Mouse (Mus musculus) heart, embryonic 12.5 days (tissue): ENCODE results near the gene Pkd2l1. TPM values are rescaled to one million over a fixed set of nuclear protein-coding genes. Genes with fewer than 3 reads are reported as not detected.

Experiments
- ATAC-seq: fragments of 200-750 bp; cut with Nextera tagmentation; 2 replicates; pipeline ENCODE4 v1.8.0; 2017; ENCODE audit warnings: moderate TSS enrichment, moderate library complexity; ENCODE audit not compliant: insufficient number of reproducible peaks, low FRiP score
- H3K27ac ChIP-seq: fragments of 300-500 bp; sonication (generic); 2 replicates; pipeline ENCODE4 v1.5.1; 2016; ENCODE audit warnings: mild to moderate bottlenecking, moderate library complexity; ENCODE audit not compliant: poor library complexity, severe bottlenecking
- H3K27me3 ChIP-seq: fragments of 300-500 bp; sonication (generic); replicated peaks from 2 replicates; pipeline ENCODE4 v1.6.1; 2016; ENCODE audit warnings: mild to moderate bottlenecking, moderate library complexity
- H3K36me3 ChIP-seq: fragments of 300-500 bp; sonication (generic); 2 replicates; pipeline ENCODE4 v1.6.1; 2016; ENCODE audit warnings: mild to moderate bottlenecking, moderate library complexity
- H3K4me1 ChIP-seq: fragments of 300-500 bp; sonication (generic); replicated peaks from 2 replicates; pipeline ENCODE4 v1.6.1; 2016; ENCODE audit warnings: mild to moderate bottlenecking
- H3K4me2 ChIP-seq: fragments of 300-500 bp; sonication (generic); 2 replicates; pipeline ENCODE4 v1.6.1; 2016; ENCODE audit warnings: mild to moderate bottlenecking, moderate library complexity
- H3K4me3 ChIP-seq: fragments of 300-500 bp; sonication (generic); 2 replicates; pipeline ENCODE4 v1.5.1; 2016; ENCODE audit warnings: mild to moderate bottlenecking
- H3K9ac ChIP-seq: fragments of 300-500 bp; sonication (generic); 2 replicates; pipeline ENCODE4 v1.6.1; 2016; ENCODE audit warnings: mild to moderate bottlenecking, moderate library complexity
- H3K9me3 ChIP-seq: fragments of 300-500 bp; sonication (generic); replicated peaks from 2 replicates; pipeline ENCODE4 v1.6.1; 2016; ENCODE audit warnings: mild to moderate bottlenecking, moderate library complexity
- WGBS: fragments of 180-500 bp; shearing (Covaris S2); methylation state at CpG from one replicate; pipeline ENCODE4 v1.1.7; 2016; 5-methylcytosine and 5-hydroxymethylcytosine counted together
- polyA plus RNA-seq: library from polyadenylated mRNA; unstranded; fragments of >200 nt; fragmentation: Nextera tagmentation; extraction: Ambion mirVana; gene quantifications from 2 replicates; pipeline ENCODE4 v1.2.1, GENCODE M21; 2016

Pkd2l1 gene
- polyA plus RNA-seq, 1 experiment from 2014 or later: not detected

DNA sequence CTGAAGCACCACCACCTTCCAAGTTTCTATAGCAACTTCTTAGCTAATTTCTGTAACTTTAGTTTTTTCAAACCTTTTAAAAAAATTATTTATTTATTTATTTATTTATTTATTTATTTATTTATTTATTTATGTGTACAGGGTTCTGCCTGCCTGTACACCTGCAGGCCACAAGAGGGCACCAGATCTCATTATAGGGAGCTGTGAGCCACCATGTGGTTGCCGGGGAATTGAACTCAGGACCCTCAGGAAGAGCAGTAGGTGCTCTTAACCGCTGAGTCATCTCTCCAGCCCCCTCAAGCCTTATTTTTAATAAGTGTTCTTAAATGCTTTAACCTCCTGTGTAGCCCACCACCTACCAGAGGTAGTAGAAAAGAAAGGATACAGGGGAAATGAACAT is 6.7 kb upstream of the Pkd2l1 start:
- Histone ChIP-seq H3K27ac (no peak overlapping the region), H3K4me2 (no peak overlapping the region), H3K27me3 (no peaks in the 10 kb centered on the region), H3K9me3 (0 out of 2 replicates have a peak, but pooled peaks cover 8% of the 10 kb centered on the region), H3K4me3 (no peak overlapping the region), H3K36me3 (no peaks in the 10 kb centered on the region), H3K4me1 (no peaks in the 10 kb centered on the region), H3K9ac (no peak overlapping the region)
- ATAC-seq: no peak
- WGBS: 70% methylated on average over 2 of the region's 2 CpGs

DNA sequence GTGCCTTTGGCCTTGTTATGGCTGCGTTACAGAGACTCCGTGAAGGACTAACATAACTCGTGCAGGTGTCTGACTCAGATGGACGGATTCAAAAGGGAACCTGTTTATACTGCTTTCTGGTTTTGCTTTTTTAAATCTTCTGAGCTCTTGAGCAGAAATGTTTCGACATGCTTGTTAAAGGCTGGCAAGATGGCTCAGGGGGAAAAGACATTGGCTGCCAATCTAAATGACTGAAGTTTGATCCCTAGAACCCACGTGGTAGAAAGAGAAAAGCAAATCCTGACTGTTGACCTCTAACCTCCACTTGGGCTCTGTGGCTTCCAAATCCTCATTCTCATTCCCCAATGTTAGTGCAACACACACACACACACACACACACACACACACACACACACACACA is 6.3 kb upstream of the Pkd2l1 start:
- 91% methylated on average over 6 of the region's 6 CpGs for WGBS
- no peak overlapping the region for H3K9ac ChIP-seq
- H3K27me3 ChIP-seq: no peaks in the 10 kb centered on the region
- no peaks in the 10 kb centered on the region for H3K36me3 ChIP-seq
- no peak overlapping the region for H3K4me2 ChIP-seq
- H3K9me3 ChIP-seq: 0 out of 2 replicates have a peak, but pooled peaks cover 6% of the 10 kb centered on the region
- ATAC-seq: no peak
- H3K4me1 ChIP-seq: no peaks in the 10 kb centered on the region
- H3K27ac ChIP-seq: no peak overlapping the region
- H3K4me3 ChIP-seq: no peak overlapping the region

DNA sequence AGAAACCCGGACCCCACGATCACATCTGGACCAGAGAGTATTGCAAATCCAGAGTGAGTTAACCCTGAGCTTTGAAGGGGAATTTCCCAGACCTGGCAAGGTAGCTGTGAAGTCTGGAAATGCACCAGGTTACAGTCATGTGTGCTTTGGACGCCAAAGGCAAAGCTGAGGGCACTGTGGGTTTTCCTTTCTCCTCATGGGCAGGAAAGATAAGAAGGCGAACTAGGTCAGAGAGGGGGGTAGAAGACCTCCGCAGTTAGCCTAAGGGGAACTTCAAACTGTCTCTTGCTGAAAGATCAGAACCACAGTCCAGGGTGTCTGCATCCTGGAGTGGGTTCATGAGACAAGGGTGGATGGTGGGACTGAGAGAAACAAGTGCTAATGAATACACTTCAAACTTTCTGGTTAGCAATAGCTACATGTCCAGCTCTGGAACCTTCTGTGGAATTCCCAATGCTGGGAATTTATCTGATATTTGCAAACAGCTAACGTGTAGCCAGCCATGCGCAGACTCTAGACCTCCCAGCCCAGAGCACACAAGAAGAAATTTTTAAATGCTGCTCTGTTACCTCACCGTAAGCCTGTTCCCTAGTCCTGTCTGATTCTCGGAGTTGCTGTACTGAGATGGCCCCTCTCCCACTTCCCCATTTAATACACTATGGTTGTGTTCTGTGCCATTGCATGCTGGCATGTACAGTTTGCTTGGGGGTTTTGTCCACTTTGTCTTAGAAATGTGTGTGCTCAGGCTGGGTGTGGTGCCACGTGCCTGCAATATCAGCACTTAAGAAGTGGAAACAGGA is 5.0 kb upstream of the Pkd2l1 start:
- Histone ChIP-seq H3K4me3 (no peak overlapping the region), H3K4me1 (no peaks in the 10 kb centered on the region), H3K9ac (no peak overlapping the region), H3K4me2 (no peak overlapping the region), H3K36me3 (no peaks in the 10 kb centered on the region), H3K27ac (no peak overlapping the region), H3K27me3 (no peaks in the 10 kb centered on the region), H3K9me3 (no peaks in the 10 kb centered on the region)
- 69% methylated on average over 10 of the region's 10 CpGs for whole genome bisulfite sequencing
- no peak for ATAC-seq

DNA sequence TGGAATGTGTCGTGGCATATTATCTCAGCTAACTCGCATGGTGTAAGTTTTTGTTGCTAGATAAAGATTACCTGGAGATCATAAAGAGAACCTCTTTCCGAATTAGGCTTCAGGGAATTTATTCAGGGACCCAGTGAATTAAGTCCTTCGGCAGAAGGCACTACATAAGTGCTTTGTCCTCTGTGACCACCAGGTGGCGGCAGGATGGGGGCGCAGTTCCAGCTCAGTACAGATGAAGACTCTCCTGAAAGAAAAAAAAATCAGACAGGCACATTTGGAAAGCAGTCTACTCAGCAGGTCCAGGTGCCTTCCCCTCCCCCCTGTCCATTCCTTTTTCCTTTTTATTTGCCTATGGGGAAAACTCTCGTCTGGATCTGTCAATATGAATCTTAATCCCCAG is 2.9 kb upstream of the Pkd2l1 start:
- H3K27ac ChIP-seq: no peak overlapping the region
- no peak overlapping the region for H3K4me3 ChIP-seq
- no peaks in the 10 kb centered on the region for H3K9me3 ChIP-seq
- no peak overlapping the region for H3K9ac ChIP-seq
- H3K4me2 ChIP-seq: no peak overlapping the region
- WGBS: 14% methylated on average over 7 of the region's 7 CpGs
- ATAC-seq: no peak
- no peaks in the 10 kb centered on the region for H3K4me1 ChIP-seq
- H3K36me3 ChIP-seq: no peaks in the 10 kb centered on the region
- no peaks in the 10 kb centered on the region for H3K27me3 ChIP-seq

DNA sequence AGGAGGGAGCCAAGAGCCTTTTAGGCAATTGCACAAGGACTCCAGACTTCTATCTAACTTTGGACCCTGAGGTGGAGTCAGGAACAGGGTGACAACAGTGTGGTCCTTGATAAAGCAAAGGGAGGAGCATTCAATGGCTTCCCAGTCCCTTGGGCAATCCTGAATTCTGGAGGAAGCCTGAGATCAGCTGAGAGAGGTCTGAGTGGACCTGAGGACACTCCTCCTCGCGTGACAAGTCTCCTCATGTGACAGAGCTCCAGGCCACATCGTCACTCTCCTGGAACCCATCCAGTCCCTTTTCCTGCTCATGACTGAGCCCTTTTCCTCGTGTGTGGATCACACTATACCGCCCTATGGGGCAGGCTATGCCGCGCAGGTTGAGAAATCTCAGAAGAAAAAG is 1.7 kb upstream of the Pkd2l1 start:
- ATAC-seq: no peak
- Histone ChIP-seq H3K9ac (no peak overlapping the region), H3K36me3 (no peaks in the 10 kb centered on the region), H3K4me2 (no peak overlapping the region), H3K4me1 (no peaks in the 10 kb centered on the region), H3K4me3 (no peak overlapping the region), H3K27ac (no peak overlapping the region), H3K27me3 (no peaks in the 10 kb centered on the region), H3K9me3 (no peaks in the 10 kb centered on the region)
- 68% methylated on average over 7 of the region's 7 CpGs for WGBS

DNA sequence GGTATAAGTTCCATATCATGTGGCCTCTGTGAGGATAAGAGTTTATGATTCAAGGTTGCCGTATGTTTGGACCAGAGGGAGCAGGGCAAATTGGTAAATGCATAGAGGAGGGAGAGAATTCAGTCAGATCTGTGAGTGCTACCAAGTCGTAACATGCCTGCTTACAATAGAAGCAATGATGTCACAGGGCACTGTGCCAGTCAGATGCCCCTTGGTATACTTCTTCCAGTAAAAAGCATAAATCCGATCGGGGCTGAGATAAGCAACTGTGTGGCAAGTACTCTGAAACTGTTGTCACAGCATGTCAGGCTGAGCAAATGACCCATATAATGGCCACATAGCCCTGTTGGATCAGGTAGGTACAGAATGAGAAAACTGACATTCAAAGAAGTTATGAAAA is 3.2 kb downstream of the Pkd2l1 start:
- Histone ChIP-seq H3K27ac (no peak overlapping the region), H3K27me3 (0 out of 2 replicates have a peak, but pooled peaks cover 2% of the 10 kb centered on the region), H3K4me2 (no peak overlapping the region), H3K9ac (no peak overlapping the region), H3K4me1 (no peaks in the 10 kb centered on the region), H3K36me3 (no peaks in the 10 kb centered on the region), H3K4me3 (no peak overlapping the region), H3K9me3 (no peaks in the 10 kb centered on the region)
- 82% methylated on average over 4 of the region's 4 CpGs for WGBS
- ATAC-seq: no peak

DNA sequence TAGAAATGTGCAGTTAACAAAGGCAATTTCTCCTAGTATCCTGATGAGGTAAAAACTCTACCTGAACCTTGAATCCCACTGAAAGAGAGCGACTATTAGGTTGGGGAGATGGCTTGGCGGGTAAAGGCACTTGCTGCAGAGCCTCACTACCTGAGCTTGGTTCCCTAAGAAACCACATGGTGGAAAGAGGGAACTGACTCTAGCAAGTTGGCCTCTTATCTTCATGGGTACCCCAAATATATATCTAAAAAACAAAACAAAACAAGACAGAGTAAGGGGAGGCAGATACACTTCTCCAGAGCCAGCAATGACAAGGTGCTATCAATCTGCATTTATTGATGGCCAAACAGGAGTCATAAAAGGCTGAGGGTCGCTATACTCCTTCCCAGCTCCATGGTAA is 8.3 kb downstream of the Pkd2l1 start:
- no peaks in the 10 kb centered on the region for H3K36me3 ChIP-seq
- no peak overlapping the region for H3K4me2 ChIP-seq
- H3K4me3 ChIP-seq: no peak overlapping the region
- WGBS: 66% methylated on average over 3 of the region's 3 CpGs
- no peak for ATAC-seq
- 0 out of 2 replicates have a peak, but pooled peaks cover 5% of the 10 kb centered on the region for H3K9me3 ChIP-seq
- 0 out of 2 replicates have a peak, but pooled peaks cover 2% of the 10 kb centered on the region for H3K27me3 ChIP-seq
- no peaks in the 10 kb centered on the region for H3K4me1 ChIP-seq
- no peak overlapping the region for H3K27ac ChIP-seq
- no peak overlapping the region for H3K9ac ChIP-seq

DNA sequence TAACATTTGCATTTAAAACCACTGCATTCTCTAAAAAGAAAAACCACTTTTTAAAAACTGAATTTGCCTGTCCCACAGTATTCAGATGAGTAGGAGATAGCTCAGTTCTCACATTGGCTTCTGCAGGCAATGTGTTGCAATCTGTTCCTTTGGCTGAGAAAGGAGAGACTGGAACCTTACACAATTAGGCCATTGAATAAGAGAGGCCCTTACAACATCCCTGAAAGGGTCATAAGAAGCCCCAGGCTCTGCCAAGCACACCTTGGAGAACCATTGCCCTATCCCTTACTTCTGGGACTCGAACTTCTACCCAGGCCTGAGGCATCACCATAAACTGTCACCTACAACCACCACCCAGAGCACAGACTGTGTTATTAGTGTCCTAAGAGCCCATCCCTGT is 11.7 kb downstream of the Pkd2l1 start:
- 71% methylated on average over 1 of the region's 1 CpGs for WGBS
- no peak overlapping the region for H3K9ac ChIP-seq
- ATAC-seq: no peak
- no peaks in the 10 kb centered on the region for H3K36me3 ChIP-seq
- no peak overlapping the region for H3K4me3 ChIP-seq
- no peak overlapping the region for H3K27ac ChIP-seq
- H3K9me3 ChIP-seq: peaks cover 13% of the 10 kb centered on the region; the same call in 1 of the 2 replicates
- H3K4me2 ChIP-seq: no peak overlapping the region
- H3K4me1 ChIP-seq: no peaks in the 10 kb centered on the region
- no peaks in the 10 kb centered on the region for H3K27me3 ChIP-seq

DNA sequence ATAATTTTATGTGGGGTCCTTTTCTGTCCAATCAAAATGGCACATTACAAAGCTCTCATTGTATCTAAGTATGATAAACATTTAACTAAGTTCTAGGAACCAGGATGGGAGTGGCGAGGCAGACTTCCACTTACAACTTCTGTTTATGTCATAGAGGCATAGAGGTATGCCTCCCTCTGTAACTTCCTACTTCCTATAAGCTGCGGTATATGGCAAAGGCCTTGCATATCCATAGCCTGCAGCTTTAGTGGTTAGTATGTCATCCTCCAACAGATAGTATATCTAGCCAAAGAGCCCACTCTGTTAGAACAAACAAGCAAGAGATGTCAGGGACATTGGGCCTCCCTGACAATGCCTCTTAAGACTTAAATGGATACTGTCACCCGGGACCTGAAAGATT is 15.5 kb downstream of the Pkd2l1 start:
- WGBS: 81% methylated on average over 3 of the region's 3 CpGs
- no peaks in the 10 kb centered on the region for H3K27me3 ChIP-seq
- H3K4me3 ChIP-seq: no peak overlapping the region
- no peak overlapping the region for H3K4me2 ChIP-seq
- no peaks in the 10 kb centered on the region for H3K4me1 ChIP-seq
- no peak overlapping the region for H3K9ac ChIP-seq
- H3K36me3 ChIP-seq: no peaks in the 10 kb centered on the region
- H3K27ac ChIP-seq: no peak overlapping the region
- peaks cover 23% of the 10 kb centered on the region for H3K9me3 ChIP-seq
- ATAC-seq: no peak

DNA sequence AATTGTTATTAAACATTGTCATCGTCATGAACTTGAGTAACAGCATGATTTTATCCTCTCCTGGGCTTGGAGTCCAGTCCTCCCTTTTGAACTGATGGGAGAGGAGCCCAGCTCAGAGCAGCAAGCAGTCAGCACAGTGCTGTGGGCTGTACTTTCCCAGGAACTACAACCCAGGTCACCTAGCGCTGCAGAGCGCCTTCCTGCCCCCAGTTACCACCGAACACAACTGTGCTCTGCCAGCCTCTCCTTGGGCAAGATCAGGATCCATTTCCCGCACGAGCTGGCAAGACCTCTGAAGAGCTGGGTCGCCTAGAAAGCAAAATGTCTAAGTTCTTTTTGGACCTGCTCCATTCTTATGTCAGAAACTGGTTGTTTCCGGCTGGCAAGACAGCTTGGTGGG is 17.4 kb downstream of the Pkd2l1 start:
- no peak overlapping the region for H3K4me3 ChIP-seq
- no peaks in the 10 kb centered on the region for H3K27me3 ChIP-seq
- H3K4me1 ChIP-seq: no peaks in the 10 kb centered on the region
- H3K36me3 ChIP-seq: no peaks in the 10 kb centered on the region
- H3K27ac ChIP-seq: no peak overlapping the region
- WGBS: 59% methylated on average over 8 of the region's 8 CpGs
- H3K4me2 ChIP-seq: no peak overlapping the region
- H3K9me3 ChIP-seq: peaks cover 21% of the 10 kb centered on the region
- no peak for ATAC-seq
- H3K9ac ChIP-seq: no peak overlapping the region; the same call in 1 of the 2 replicates

DNA sequence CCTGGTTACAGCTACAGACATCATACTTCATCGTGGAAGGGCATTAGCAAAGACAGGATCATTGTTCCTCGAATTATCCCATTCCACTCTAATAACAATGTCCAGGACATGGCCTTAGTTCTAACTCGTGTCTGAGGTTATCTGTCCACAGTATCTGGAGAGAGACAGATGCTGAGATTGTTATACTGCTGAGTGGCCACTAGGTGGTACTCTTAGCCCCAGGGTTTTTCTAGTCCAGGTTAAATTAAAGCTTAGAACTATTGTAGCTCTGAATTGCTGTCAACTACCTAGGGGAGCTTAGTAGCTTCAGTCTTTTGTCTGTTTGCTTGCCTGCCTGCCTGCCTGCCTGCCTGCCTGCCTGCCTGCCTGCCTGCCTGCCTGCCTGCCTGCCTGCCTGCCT is 30.7 kb downstream of the Pkd2l1 start:
- WGBS: 10% methylated on average over 3 of the region's 3 CpGs

DNA sequence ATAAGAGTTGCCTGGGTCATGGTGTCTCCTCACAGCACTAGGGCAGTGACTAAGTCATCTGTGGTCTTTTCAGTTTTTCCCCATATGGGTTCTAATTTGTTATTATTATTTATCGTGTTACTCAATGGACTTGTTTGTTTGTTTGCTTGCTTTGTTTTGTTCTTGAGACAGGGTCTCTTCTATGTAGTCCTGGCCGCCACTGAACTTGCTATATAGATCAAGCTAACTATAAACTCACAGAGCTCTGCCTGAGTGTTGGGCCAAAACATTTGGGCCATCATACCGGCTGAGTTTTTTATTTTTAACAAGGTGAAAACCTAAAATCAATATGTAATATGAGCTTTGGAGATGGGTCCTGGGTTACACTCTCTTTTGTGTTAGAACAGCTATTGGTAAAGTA is 32.9 kb downstream of the Pkd2l1 start:
- ATAC-seq: no peak
- no peaks in the 10 kb centered on the region for H3K9me3 ChIP-seq
- H3K9ac ChIP-seq: no peak overlapping the region
- H3K27me3 ChIP-seq: peaks cover 28% of the 10 kb centered on the region
- 72% methylated on average over 3 of the region's 3 CpGs for WGBS
- no peaks in the 10 kb centered on the region for H3K36me3 ChIP-seq
- no peak overlapping the region for H3K4me3 ChIP-seq
- no peaks in the 10 kb centered on the region for H3K4me1 ChIP-seq
- H3K27ac ChIP-seq: no peak overlapping the region
- H3K4me2 ChIP-seq: no peak overlapping the region

More for the DNA sequence above, 30.7 kb downstream of the Pkd2l1 start:
- Histone ChIP-seq H3K4me3 (no peak overlapping the region), H3K36me3 (no peaks in the 10 kb centered on the region), H3K9me3 (no peaks in the 10 kb centered on the region), H3K9ac (no peak overlapping the region), H3K27me3 (peaks cover 12% of the 10 kb centered on the region; the same call in 1 of the 2 replicates), H3K4me1 (no peaks in the 10 kb centered on the region), H3K27ac (no peak overlapping the region), H3K4me2 (no peak overlapping the region)
- no peak for ATAC-seq
